In genomic region chr10:81392781-81393185, GRCm38 (mm10) we compare ENCODE assay signal across 8 mouse cellular contexts. TPM values are rescaled to one million over a fixed set of nuclear protein-coding genes. Genes with fewer than 3 reads are reported as not detected.
DNase-seq lines count a peak whose midpoint lies in the region; ATAC-seq lines count a peak whose summit lies in the region.

Gene Smim24, plus strand, starts transcription at chr10:81393051.

- H3K4me3 ChIP-seq in lung, embryonic 16.5 days (ENCODE audit: low read length) = peak within 1 kb of the TSS; percentile 43
- H3K4me3 ChIP-seq in forebrain, embryonic 15.5 days = peak within 1 kb of the TSS; percentile 20
- H3K4me3 ChIP-seq in neural tube, embryonic 15.5 days (replicated peaks) = peak within 1 kb of the TSS; percentile 17; the same call in 1 of the 2 replicates

- no peaks in the 10 kb centered on the region for H3K9me3 ChIP-seq in lung, embryonic 16.5 days (ENCODE audit: control insufficient read depth, low read length)
- no peaks in the 10 kb centered on the region for H3K9me3 ChIP-seq in forebrain, embryonic 15.5 days
- H3K9me3 ChIP-seq in neural tube, embryonic 15.5 days (replicated peaks) = no peaks in the 10 kb centered on the region

- H3K4me2 ChIP-seq in lung, embryonic 16.5 days (ENCODE audit: low read depth, low read length) = peak within 1 kb of the TSS; percentile 68
- H3K4me2 ChIP-seq in forebrain, embryonic 15.5 days (replicated peaks) = peak within 1 kb of the TSS; percentile 36
- peak within 1 kb of the TSS; percentile 50 for H3K4me2 ChIP-seq in neural tube, embryonic 15.5 days

- H3K9ac ChIP-seq in lung, embryonic 16.5 days (ENCODE audit: low read length) = peak within 1 kb of the TSS; percentile 73
- peak within 1 kb of the TSS; percentile 37 for H3K9ac ChIP-seq in forebrain, embryonic 15.5 days (replicated peaks)
- H3K9ac ChIP-seq in neural tube, embryonic 15.5 days (replicated peaks) = peak within 1 kb of the TSS; percentile 17; the same call in 1 of the 2 replicates

- no peak for DNase-seq in lung, postnatal 36 days
- peak; percentile 75 to 92 for DNase-seq in kidney, postnatal 25 days
- no peak for DNase-seq in urinary bladder, postnatal 4 days (ENCODE audit: low spot score in 2 of 2)
- DNase-seq in retina, embryonic 14.5 days (ENCODE audit: low spot score) = no peak

- no peaks in the 10 kb centered on the region for H3K27me3 ChIP-seq in lung, embryonic 16.5 days (ENCODE audit: control insufficient read depth, insufficient read depth, low read depth, low read length)
- no peaks in the 10 kb centered on the region for H3K27me3 ChIP-seq in forebrain, embryonic 15.5 days
- no peaks in the 10 kb centered on the region for H3K27me3 ChIP-seq in neural tube, embryonic 15.5 days (replicated peaks)

- 53% methylated on average over 14 of the region's 14 CpGs for WGBS in lung, embryonic 16.5 days
- WGBS in forebrain, embryonic 15.5 days = 74% methylated on average over 14 of the region's 14 CpGs
- WGBS in neural tube, embryonic 15.5 days = 69% methylated on average over 14 of the region's 14 CpGs

- H3K27ac ChIP-seq in lung, embryonic 16.5 days (ENCODE audit: low read length) = peak within 1 kb of the TSS; percentile 72
- no peak within 1 kb of the TSS for H3K27ac ChIP-seq in forebrain, embryonic 15.5 days (replicated peaks)
- H3K27ac ChIP-seq in neural tube, embryonic 15.5 days (replicated peaks) = 0 out of 2 replicates have a peak within 1 kb of the TSS, but pooled peaks have one; percentile 13

- H3K36me3 ChIP-seq in lung, embryonic 16.5 days (ENCODE audit: control insufficient read depth, insufficient read depth, low read length) = peaks cover 18% of the 10 kb centered on the region
- peaks cover 7% of the 10 kb centered on the region for H3K36me3 ChIP-seq in forebrain, embryonic 15.5 days
- H3K36me3 ChIP-seq in neural tube, embryonic 15.5 days = peaks cover 20% of the 10 kb centered on the region

- peaks cover 22% of the 10 kb centered on the region for H3K4me1 ChIP-seq in lung, embryonic 16.5 days (replicated peaks; ENCODE audit: control insufficient read depth, insufficient read depth, low read length)
- H3K4me1 ChIP-seq in forebrain, embryonic 15.5 days = peaks cover 21% of the 10 kb centered on the region
- H3K4me1 ChIP-seq in neural tube, embryonic 15.5 days = peaks cover 43% of the 10 kb centered on the region

- ATAC-seq in lung, embryonic 16.5 days (ENCODE audit: low read depth) = peak; percentile 5; the same call in 1 of the 2 replicates
- ATAC-seq in forebrain, embryonic 15.5 days (replicated peaks) = no peak
- no peak for ATAC-seq in neural tube, embryonic 15.5 days (ENCODE audit: low FRiP score)
- ATAC-seq in megakaryocyte-erythroid progenitor cell, adult 5-6 weeks (replicated peaks; ENCODE audit: low FRiP score, low TSS enrichment, poor library complexity, severe bottlenecking) = no peak

RNA-seq across cellular contexts. Expression of gene Smim24, which starts in this region (rescaled TPM):
- polyA plus RNA-seq in lung, embryonic 16.5 days (2015; fragmentation: Nextera tagmentation; extraction: Ambion mirVana) = 7.9 and 9.0 TPM in 2 replicates
- 1.2 and 1.8 TPM in 2 replicates for polyA plus RNA-seq in forebrain, embryonic 15.5 days (2015; fragmentation: Nextera tagmentation; extraction: Ambion mirVana)
- polyA plus RNA-seq in neural tube, embryonic 15.5 days (2015; fragmentation: Nextera tagmentation; extraction: Ambion mirVana) = 2.5 and 9.3 TPM in 2 replicates
- total RNA-seq in megakaryocyte-erythroid progenitor cell, adult 5-6 weeks (2014; fragmentation: Nextera tagmentation) = 7.7 and 12.8 TPM in 2 replicates
- 7.4 and 7.5 TPM in 2 replicates for total RNA-seq in megakaryocyte-erythroid progenitor cell, adult 5-6 weeks (2017)

Comparison
In these comparisons a context has a peak if more than half of its experiments do, and no peak if none do; other contexts are left out.
1. H3K9ac ChIP-seq: peak in every context shown above with its lines; median percentile 73 in lung, embryonic 16.5 days; 37 in forebrain, embryonic 15.5 days; 17 in neural tube, embryonic 15.5 days.
2. DNase-seq: peak in kidney, postnatal 25 days (2 of 2); none in lung, postnatal 36 days (single experiment), urinary bladder, postnatal 4 days (0 of 2) and retina, embryonic 14.5 days (single experiment).
3. Peak in every context shown above with its lines, with median percentiles within 50 percentile points of each other: H3K4me2 ChIP-seq and H3K4me3 ChIP-seq.